Mouse (Mus musculus): Measurements from ENCODE around the gene Zfp787.

The Zfp787 gene

GRCm38 (mm10) chr7:6119501-6119900 is 36.3 kb downstream of the Zfp787 start:
- DNase-seq (ENCODE audit: low spot score) = no peak

Measured in ovary, postnatal 14 days (tissue).